Mouse (Mus musculus) E14TG2a.4 (cell line): ENCODE data around the gene Zfp866.

Experiments
- CTCF ChIP-seq: conservative IDR thresholded peaks from 2 replicates; pipeline ENCODE4 v1.5.1; 2014; ENCODE audit warnings: low read length
- NANOG ChIP-seq: IDR thresholded peaks from 2 replicates; pipeline ENCODE4 v1.6.1; 2014; ENCODE audit warnings: borderline replicate concordance, low read length, mixed read lengths

DNA sequence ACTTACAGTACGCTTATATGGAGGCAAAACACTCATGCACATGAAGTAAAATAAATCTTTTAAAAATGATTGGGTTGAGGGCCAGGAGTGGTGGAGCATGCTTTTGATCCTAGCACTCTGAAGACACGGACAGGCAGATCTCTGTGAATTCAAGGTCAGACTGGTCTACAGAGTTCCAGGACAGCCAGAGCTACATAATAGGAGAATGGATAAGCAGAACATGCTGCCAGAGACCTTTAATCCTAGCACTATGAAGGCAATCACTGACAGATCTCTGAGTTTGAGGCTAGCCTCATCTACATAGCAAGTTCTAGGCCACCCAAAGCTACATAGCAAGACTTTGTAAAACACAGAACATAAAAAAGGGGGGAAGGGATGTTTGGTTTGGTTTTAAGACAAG lies 18.9 kb downstream of the Zfp866 start:
- TF ChIP-seq CTCF (no peak), NANOG (no peak)
